Comparison of ENCODE assay signal across 8 mouse cellular contexts in the genomic region with DNA sequence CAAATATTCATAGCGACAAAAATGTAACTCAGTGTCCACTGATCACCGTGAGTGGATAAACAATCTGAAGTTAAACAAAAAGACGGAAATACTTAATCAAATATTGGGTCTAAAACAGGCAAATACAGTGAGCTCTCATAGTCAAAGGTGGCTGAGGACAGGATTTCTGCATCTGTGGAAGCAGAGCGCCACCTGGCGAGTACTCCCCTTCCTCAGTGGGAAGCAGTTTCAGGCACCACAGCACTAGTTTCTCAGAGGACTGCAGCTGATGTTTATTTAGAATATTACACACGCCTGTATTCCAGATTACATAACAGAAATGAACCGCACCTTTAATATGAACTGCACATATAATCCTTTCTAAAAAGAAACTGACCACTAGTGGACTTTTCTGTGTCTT. TPM values are rescaled to one million over a fixed set of nuclear protein-coding genes. Genes with fewer than 3 reads are reported as not detected.
DNase-seq lines count a peak whose midpoint lies in the region; ATAC-seq and TF ChIP-seq lines count a peak whose summit lies in the region.

No protein-coding gene starts in this region.

- no peak overlapping the region for H3K27ac ChIP-seq in forebrain, postnatal 0 days (ENCODE audit: low read depth, low read length)
- H3K27ac ChIP-seq in forebrain, embryonic 13.5 days: no peak overlapping the region
- H3K27ac ChIP-seq in neural tube, embryonic 11.5 days (ENCODE audit: low read depth, low read length): no peak overlapping the region

- 76% methylated on average over 7 of the region's 7 CpGs for WGBS in forebrain, postnatal 0 days
- WGBS in forebrain, embryonic 13.5 days: 83% methylated on average over 7 of the region's 7 CpGs
- WGBS in neural tube, embryonic 11.5 days: 84% methylated on average over 7 of the region's 7 CpGs

- H3K27me3 ChIP-seq in forebrain, postnatal 0 days (ENCODE audit: insufficient read depth, low read length): no peaks in the 10 kb centered on the region
- H3K27me3 ChIP-seq in forebrain, embryonic 13.5 days: no peaks in the 10 kb centered on the region
- H3K27me3 ChIP-seq in neural tube, embryonic 11.5 days (ENCODE audit: control insufficient read depth, insufficient read depth, low read length): no peaks in the 10 kb centered on the region

- H3K9ac ChIP-seq in forebrain, postnatal 0 days: no peak overlapping the region
- H3K9ac ChIP-seq in forebrain, embryonic 13.5 days: no peak overlapping the region
- no peak overlapping the region for H3K9ac ChIP-seq in neural tube, embryonic 11.5 days (ENCODE audit: low read length)

- H3K4me3 ChIP-seq in forebrain, postnatal 0 days (ENCODE audit: low read depth, low read length): no peak overlapping the region
- no peak overlapping the region for H3K4me3 ChIP-seq in forebrain, embryonic 13.5 days
- no peak overlapping the region for H3K4me3 ChIP-seq in neural tube, embryonic 11.5 days (ENCODE audit: low read depth, low read length)

- H3K4me1 ChIP-seq in forebrain, postnatal 0 days (ENCODE audit: insufficient read depth): no peaks in the 10 kb centered on the region
- H3K4me1 ChIP-seq in forebrain, embryonic 13.5 days: no peaks in the 10 kb centered on the region
- H3K4me1 ChIP-seq in neural tube, embryonic 11.5 days (ENCODE audit: control insufficient read depth, insufficient read depth, low read length): no peaks in the 10 kb centered on the region

- peak; percentile 81 for TF ChIP-seq CTCF in forebrain, postnatal 0 days (IDR thresholded peaks at IDR 0.05; ENCODE audit: low read depth)

- H3K9me3 ChIP-seq in forebrain, postnatal 0 days (ENCODE audit: low read length): no peaks in the 10 kb centered on the region
- H3K9me3 ChIP-seq in forebrain, embryonic 13.5 days (replicated peaks): no peaks in the 10 kb centered on the region
- H3K9me3 ChIP-seq in neural tube, embryonic 11.5 days (ENCODE audit: control insufficient read depth, low read length): no peaks in the 10 kb centered on the region

- H3K4me2 ChIP-seq in forebrain, postnatal 0 days (ENCODE audit: low read depth): no peak overlapping the region
- H3K4me2 ChIP-seq in forebrain, embryonic 13.5 days: no peak overlapping the region
- H3K4me2 ChIP-seq in neural tube, embryonic 11.5 days (ENCODE audit: low read depth): no peak overlapping the region

- peak; percentile 75 for DNase-seq in forebrain, postnatal 0 days
- DNase-seq in urinary bladder, adult 18-20 months (ENCODE audit: low spot score in 2 of 2): peak; percentile 42 to 47
- DNase-seq in urinary bladder, adult 2 months (ENCODE audit: low spot score): no peak
- peak; percentile 80 for DNase-seq in gastrocnemius, postnatal 10 days
- DNase-seq in left cerebral cortex, postnatal 25 days (ENCODE audit: low spot score in 2 of 2): peak; percentile 62 to 72
- DNase-seq in neural tube, embryonic 11.5 days (ENCODE audit: low spot score): peak; percentile 51
- no peak for DNase-seq in natural killer cell, adult 2 months (ENCODE audit: low spot score in 2 of 2)

- peaks cover 15% of the 10 kb centered on the region; the same call in 1 of the 2 replicates for H3K36me3 ChIP-seq in forebrain, postnatal 0 days (ENCODE audit: insufficient read depth)
- H3K36me3 ChIP-seq in forebrain, embryonic 13.5 days (ENCODE audit: poor library complexity, severe bottlenecking): peaks cover 67% of the 10 kb centered on the region
- H3K36me3 ChIP-seq in neural tube, embryonic 11.5 days (ENCODE audit: control insufficient read depth, insufficient read depth, low read length): no peaks in the 10 kb centered on the region; the same call in none of the 2 replicates

- intact Hi-C loops in left cerebral cortex, postnatal 25 days (cut with DNase I): loop anchor here (1.0 to 5.0 kb wide), 2 partner anchors 267 to 339 kb away; no protein-coding TSS in a partner anchor

- ATAC-seq in forebrain, postnatal 0 days: peak; percentile 63; the same call in 1 of the 2 replicates
- no peak for ATAC-seq in forebrain, embryonic 13.5 days
- ATAC-seq in neural tube, embryonic 11.5 days (ENCODE audit: insufficient read depth, low FRiP score, low TSS enrichment): no peak

RNA-seq across cellular contexts. Expression of gene Cep152, which starts 20.3 kb away (rescaled TPM):
- 2.2 and 2.4 TPM in 2 replicates for total RNA-seq in forebrain, postnatal 0 days (2014; rRNA removed)
- 0.92 and 1.4 TPM in 2 replicates for polyA plus RNA-seq in forebrain, postnatal 0 days (2015; fragmentation: Nextera tagmentation; extraction: Ambion mirVana)
- 5.9 and 6.6 TPM in 2 replicates for polyA plus RNA-seq in forebrain, embryonic 13.5 days (2015; fragmentation: Nextera tagmentation; extraction: Ambion mirVana)
- 2.0 and 2.5 TPM in 2 replicates for polyA plus RNA-seq in urinary bladder, adult 2 months (2012; rRNA removed)
- total RNA-seq in gastrocnemius, postnatal 10 days (2021): 1 to 10 TPM; 1.6 to 2.6 TPM
- 1 to 10 TPM; 2.0 to 2.5 TPM for total RNA-seq in left cerebral cortex, postnatal 25 days (2021)
- 7.3 and 8.1 TPM in 2 replicates for polyA plus RNA-seq in neural tube, embryonic 11.5 days (2014; fragmentation: Nextera tagmentation; extraction: Ambion mirVana)

Comparison
In these comparisons a context has a peak if more than half of its experiments do, and no peak if none do; other contexts are left out.
1. DNase-seq: peak in forebrain, postnatal 0 days (single experiment), urinary bladder, adult 18-20 months (2 of 2), gastrocnemius, postnatal 10 days (single experiment), left cerebral cortex, postnatal 25 days (2 of 2) and neural tube, embryonic 11.5 days (single experiment); none in urinary bladder, adult 2 months (single experiment) and natural killer cell, adult 2 months (0 of 2).